ENCODE assay signal across 15 mouse cellular contexts in genomic region chr1:97580270-97580669, GRCm38 (mm10).
DNase-seq lines count a peak whose midpoint lies in the region; ATAC-seq lines count a peak whose summit lies in the region.
"Had no signal": no experiment of that assay in that cellular context is flagged by ENCODE, and none has a peak within 500 bp of the region (broad histone marks: within the 10 kb centered on the region; RNA-seq: fewer than 3 reads in every experiment).

No protein-coding gene starts in this region.

- no peak overlapping the region for H3K4me2 ChIP-seq in lung, embryonic 16.5 days (ENCODE audit: low read depth, low read length)
- H3K4me2 ChIP-seq in embryonic facial prominence, embryonic 14.5 days (ENCODE audit: low read depth, low read length) = no peak overlapping the region
- H3K4me2 ChIP-seq: forebrain, embryonic 12.5 days; hindbrain, embryonic 15.5 days; lung, embryonic 15.5 days; neural tube, embryonic 13.5 days had no signal

- H3K4me3 ChIP-seq in lung, embryonic 16.5 days (ENCODE audit: low read length) = no peak overlapping the region
- H3K4me3 ChIP-seq in embryonic facial prominence, embryonic 14.5 days (ENCODE audit: low read depth, low read length) = no peak overlapping the region
- H3K4me3 ChIP-seq: forebrain, embryonic 12.5 days; hindbrain, embryonic 15.5 days; lung, embryonic 15.5 days; neural tube, embryonic 13.5 days had no signal

- H3K9ac ChIP-seq in lung, embryonic 16.5 days (ENCODE audit: low read length) = no peak overlapping the region
- no peak overlapping the region for H3K9ac ChIP-seq in embryonic facial prominence, embryonic 14.5 days (ENCODE audit: low read depth, low read length)
- H3K9ac ChIP-seq: forebrain, embryonic 12.5 days; hindbrain, embryonic 15.5 days; lung, embryonic 15.5 days; neural tube, embryonic 13.5 days had no signal

- 70% methylated on average over 3 of the region's 3 CpGs for WGBS in lung, embryonic 16.5 days
- 58% methylated on average over 3 of the region's 3 CpGs for WGBS in embryonic facial prominence, embryonic 14.5 days

- no peak for DNase-seq in lung, postnatal 14 days
- peak; percentile 59 for DNase-seq in embryonic facial prominence, embryonic 14.5 days (ENCODE audit: low spot score)
- DNase-seq in natural killer cell, adult 2 months (ENCODE audit: low spot score in 2 of 2) = peak; percentile 90 to 92
- peak; percentile 91 for DNase-seq in thymus, postnatal 14 days
- no peak for DNase-seq in left cerebral cortex, adult 18-20 months (ENCODE audit: low spot score in 2 of 2)
- DNase-seq in embryo, embryonic 10.5 days (ENCODE audit: low spot score) = no peak
- DNase-seq in cerebellum, adult 9-11 months = no peak
- DNase-seq: adrenal gland, postnatal 25 days; heart, adult 11 months had no signal

- no peaks in the 10 kb centered on the region for H3K4me1 ChIP-seq in lung, embryonic 16.5 days (replicated peaks; ENCODE audit: control insufficient read depth, insufficient read depth, low read length)
- H3K4me1 ChIP-seq in embryonic facial prominence, embryonic 14.5 days (ENCODE audit: control insufficient read depth, insufficient read depth, low read length) = no peaks in the 10 kb centered on the region
- H3K4me1 ChIP-seq: forebrain, embryonic 12.5 days; hindbrain, embryonic 15.5 days; lung, embryonic 15.5 days; neural tube, embryonic 13.5 days had no signal

- no peaks in the 10 kb centered on the region for H3K27me3 ChIP-seq in lung, embryonic 16.5 days (ENCODE audit: control insufficient read depth, insufficient read depth, low read depth, low read length)
- H3K27me3 ChIP-seq in embryonic facial prominence, embryonic 14.5 days (replicated peaks; ENCODE audit: control insufficient read depth, insufficient read depth, low read length) = no peaks in the 10 kb centered on the region
- H3K27me3 ChIP-seq: forebrain, embryonic 12.5 days; hindbrain, embryonic 15.5 days; lung, embryonic 15.5 days; neural tube, embryonic 13.5 days had no signal

- H3K36me3 ChIP-seq in lung, embryonic 16.5 days (ENCODE audit: control insufficient read depth, insufficient read depth, low read length) = no peaks in the 10 kb centered on the region
- no peaks in the 10 kb centered on the region for H3K36me3 ChIP-seq in embryonic facial prominence, embryonic 14.5 days (ENCODE audit: control insufficient read depth, insufficient read depth, low read length)
- H3K36me3 ChIP-seq: forebrain, embryonic 12.5 days; G1E; hindbrain, embryonic 15.5 days; lung, embryonic 15.5 days; neural tube, embryonic 13.5 days had no signal

- H3K27ac ChIP-seq in lung, embryonic 16.5 days (ENCODE audit: low read length) = no peak overlapping the region
- no peak overlapping the region for H3K27ac ChIP-seq in embryonic facial prominence, embryonic 14.5 days (replicated peaks; ENCODE audit: low read depth, low read length)
- H3K27ac ChIP-seq: forebrain, embryonic 12.5 days; hindbrain, embryonic 15.5 days; lung, embryonic 15.5 days; neural tube, embryonic 13.5 days had no signal

- ATAC-seq in lung, embryonic 16.5 days (ENCODE audit: low read depth) = 0 out of 2 replicates have a peak, but pooled peaks have one; percentile 43
- ATAC-seq in embryonic facial prominence, embryonic 14.5 days (ENCODE audit: low read depth) = peak; percentile 47; the same call in 1 of the 2 replicates

- no peaks in the 10 kb centered on the region for H3K9me3 ChIP-seq in lung, embryonic 16.5 days (ENCODE audit: control insufficient read depth, low read length)
- no peaks in the 10 kb centered on the region for H3K9me3 ChIP-seq in embryonic facial prominence, embryonic 14.5 days (ENCODE audit: control insufficient read depth, low read length)
- H3K9me3 ChIP-seq: forebrain, embryonic 12.5 days; hindbrain, embryonic 15.5 days; lung, embryonic 15.5 days; neural tube, embryonic 13.5 days had no signal

Comparison
In these comparisons a context has a peak if more than half of its experiments do, and no peak if none do; other contexts are left out.
1. DNase-seq: peak in embryonic facial prominence, embryonic 14.5 days (single experiment), natural killer cell, adult 2 months (2 of 2) and thymus, postnatal 14 days (single experiment); none in lung, postnatal 14 days (single experiment), left cerebral cortex, adult 18-20 months (0 of 2), embryo, embryonic 10.5 days (single experiment) and cerebellum, adult 9-11 months (single experiment).